Mouse (Mus musculus) MEL-GATA-1-ER (cell line): ENCODE results near the gene Gm10591.
"Not testable (repeated sequence)": the region's sequence is repeated elsewhere in the genome, so short reads cannot be mapped to it uniquely, and the experiment has no call there.

Experiments used
- DNase-seq: peaks from one replicate; pipeline ENCODE4 v3.0.0-alpha.2; 2012; ENCODE audit warnings: low read depth; ENCODE audit errors: extremely low read depth

Gene Gm10591

GRCm38 (mm10) chr4:42611895-42612294, at the start of gene Gm10591:
Gm10591 (plus strand) TSS chr4:42612195.
- not testable (repeated sequence) for DNase-seq

GRCm38 (mm10) chr4:42629419-42629818, 17.4 kb downstream of the Gm10591 start, which contains the start of gene Gm2564:
Gm2564 (plus strand) TSS chr4:42629719.
- not testable (repeated sequence) for DNase-seq

GRCm38 (mm10) chr4:42654951-42655350, 43.0 kb downstream of the Gm10591 start, which contains the start of gene Ccl27b:
Ccl27b (plus strand) TSS chr4:42655251.
- not testable (repeated sequence) for DNase-seq

- not testable (repeated sequence) for DNase-seq
These were observed 49.8 kb downstream of the Gm10591 start, which contains the start of gene Il11ra2 for GRCm38 (mm10) chr4:42661793-42662192. Il11ra2 (minus strand) TSS chr4:42661893.
